Mouse (Mus musculus): ENCODE measurements around the gene Stub1.

DNA sequence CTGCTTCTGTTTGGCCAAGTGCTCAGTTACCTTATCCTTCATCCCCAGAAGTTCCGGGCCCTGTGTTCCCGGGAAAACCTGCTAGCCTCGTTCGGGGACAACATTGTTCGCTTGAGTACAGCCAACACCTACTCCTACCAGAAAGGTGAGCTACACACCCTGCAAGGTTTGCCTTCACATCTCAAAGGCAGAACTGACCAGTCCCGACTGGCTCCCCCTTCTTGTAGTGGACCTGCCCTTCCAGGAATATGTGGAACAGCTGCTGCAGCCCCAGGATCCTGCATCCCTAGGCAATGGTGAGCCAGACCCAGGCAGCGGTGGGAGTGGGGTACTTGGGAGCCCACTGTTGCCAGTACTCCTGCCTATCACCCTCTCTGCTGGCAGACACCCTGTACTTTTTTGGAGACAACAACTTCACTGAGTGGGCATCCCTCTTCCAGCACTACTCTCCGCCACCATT is 3.6 kb downstream of the Stub1 start:
- TF ChIP-seq POLR2A (IDR thresholded peaks at IDR 0.05; ENCODE audit: control insufficient read depth, low read depth, low read length) (no peak), CTCF (IDR thresholded peaks at IDR 0.05; ENCODE audit: control insufficient read depth, insufficient read depth, insufficient replicate concordance, low read depth, low read length) (no peak)

Data from testis, adult 2 months (tissue).